Mouse (Mus musculus) embryonic facial prominence, embryonic 15.5 days (tissue): ENCODE data around the gene Erc2. TPM values are rescaled to one million over a fixed set of nuclear protein-coding genes. Genes with fewer than 3 reads are reported as not detected.

Experiments
- ATAC-seq: fragments of 200-750 bp; cut with Nextera tagmentation; 2 replicates; pipeline ENCODE4 v1.8.0; 2017; ENCODE audit warnings: low read depth, moderate TSS enrichment; ENCODE audit not compliant: insufficient number of reproducible peaks, low FRiP score, low TSS enrichment
- H3K27ac ChIP-seq: fragments of 300-500 bp; sonication (generic); replicated peaks from 2 replicates; pipeline ENCODE4 v1.5.1; 2015; ENCODE audit warnings: mild to moderate bottlenecking, inconsistent platforms
- H3K27me3 ChIP-seq: fragments of 300-500 bp; sonication (generic); 2 replicates; pipeline ENCODE4 v1.6.1; 2015; ENCODE audit warnings: inconsistent platforms
- H3K36me3 ChIP-seq: fragments of 300-500 bp; sonication (generic); 2 replicates; pipeline ENCODE4 v1.6.1; 2015; ENCODE audit warnings: mild to moderate bottlenecking, inconsistent platforms
- H3K4me1 ChIP-seq: fragments of 300-500 bp; sonication (generic); 2 replicates; pipeline ENCODE4 v1.6.1; 2015; ENCODE audit warnings: inconsistent platforms
- H3K4me2 ChIP-seq: fragments of 300-500 bp; sonication (generic); replicated peaks from 2 replicates; pipeline ENCODE4 v1.6.1; 2015; ENCODE audit warnings: mild to moderate bottlenecking, inconsistent platforms
- H3K4me3 ChIP-seq: fragments of 300-500 bp; sonication (generic); replicated peaks from 2 replicates; pipeline ENCODE4 v1.5.1; 2015; ENCODE audit warnings: mild to moderate bottlenecking, inconsistent platforms
- H3K9ac ChIP-seq: fragments of 300-500 bp; sonication (generic); 2 replicates; pipeline ENCODE4 v1.6.1; 2015; ENCODE audit warnings: inconsistent platforms
- H3K9me3 ChIP-seq: fragments of 300-500 bp; sonication (generic); replicated peaks from 2 replicates; pipeline ENCODE4 v1.6.1; 2016; ENCODE audit warnings: inconsistent platforms
- WGBS: fragments of 180-500 bp; shearing (Covaris S2); methylation state at CpG from one replicate; pipeline ENCODE4 v1.1.7; 2015; 5-methylcytosine and 5-hydroxymethylcytosine counted together
- polyA plus RNA-seq: library from polyadenylated mRNA; unstranded; fragments of >200 nt; fragmentation: Nextera tagmentation; extraction: Ambion mirVana; gene quantifications from 2 replicates; pipeline ENCODE4 v1.2.1, GENCODE M21; 2015

The Erc2 gene
- polyA plus RNA-seq, 1 experiment from 2014 or later = 7.1 TPM

DNA sequence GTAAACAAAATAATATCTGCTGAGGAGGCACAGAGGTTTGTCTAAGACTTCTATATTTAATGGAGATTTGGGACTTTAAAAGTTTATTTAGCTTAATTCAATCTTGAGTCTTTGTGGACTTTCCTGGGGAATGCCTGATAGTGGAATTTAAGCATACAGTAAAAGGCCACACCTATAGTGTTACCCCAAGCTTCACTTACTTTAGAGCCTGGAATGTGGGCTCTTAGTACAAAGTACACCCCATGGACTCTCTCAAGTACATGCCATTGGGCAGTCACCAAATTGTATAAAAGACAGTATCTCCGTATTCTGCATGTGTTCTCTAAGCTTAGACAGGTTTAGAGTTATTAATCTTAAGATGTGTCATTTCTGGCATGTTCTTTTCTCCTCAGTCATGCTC lies 213.1 kb downstream of the Erc2 start:
- no peak overlapping the region for H3K27ac ChIP-seq
- ATAC-seq = no peak
- no peaks in the 10 kb centered on the region for H3K27me3 ChIP-seq
- 49% methylated on average over 1 of the region's 1 CpGs for WGBS
- H3K9ac ChIP-seq = no peak overlapping the region
- peaks cover 8% of the 10 kb centered on the region; the same call in 1 of the 2 replicates for H3K4me1 ChIP-seq
- H3K36me3 ChIP-seq = no peaks in the 10 kb centered on the region
- no peaks in the 10 kb centered on the region for H3K9me3 ChIP-seq
- H3K4me3 ChIP-seq = no peak overlapping the region
- no peak overlapping the region for H3K4me2 ChIP-seq

DNA sequence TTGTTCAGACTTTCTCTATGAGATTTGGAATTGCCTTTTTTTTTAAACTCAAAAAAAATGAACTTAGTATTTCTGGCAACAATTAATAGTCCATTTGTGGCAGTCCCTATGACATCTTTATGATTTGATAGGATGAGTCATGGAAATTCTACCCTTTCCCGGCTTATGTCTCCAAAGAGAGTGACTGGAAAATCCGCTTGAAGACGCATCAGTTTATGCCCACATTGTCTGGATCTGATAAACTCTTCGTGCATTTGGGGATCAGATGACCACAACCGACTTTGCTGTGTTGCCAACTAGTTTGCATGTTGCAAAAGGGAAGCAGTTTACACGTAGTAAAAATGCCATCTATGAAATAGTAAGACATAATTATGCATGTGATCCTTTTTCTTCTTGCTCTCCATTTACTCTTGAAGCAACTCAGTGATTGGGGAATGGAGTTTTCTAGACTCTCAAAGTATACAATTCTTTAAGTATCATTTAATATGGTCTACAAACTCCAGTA lies 215.4 kb downstream of the Erc2 start:
- Histone ChIP-seq H3K4me1 (peaks cover 8% of the 10 kb centered on the region; the same call in 1 of the 2 replicates), H3K36me3 (no peaks in the 10 kb centered on the region), H3K9ac (no peak overlapping the region), H3K9me3 (no peaks in the 10 kb centered on the region), H3K4me2 (no peak overlapping the region), H3K4me3 (no peak overlapping the region), H3K27ac (no peak overlapping the region), H3K27me3 (no peaks in the 10 kb centered on the region)
- 30% methylated on average over 6 of the region's 6 CpGs for WGBS
- no peak for ATAC-seq

DNA sequence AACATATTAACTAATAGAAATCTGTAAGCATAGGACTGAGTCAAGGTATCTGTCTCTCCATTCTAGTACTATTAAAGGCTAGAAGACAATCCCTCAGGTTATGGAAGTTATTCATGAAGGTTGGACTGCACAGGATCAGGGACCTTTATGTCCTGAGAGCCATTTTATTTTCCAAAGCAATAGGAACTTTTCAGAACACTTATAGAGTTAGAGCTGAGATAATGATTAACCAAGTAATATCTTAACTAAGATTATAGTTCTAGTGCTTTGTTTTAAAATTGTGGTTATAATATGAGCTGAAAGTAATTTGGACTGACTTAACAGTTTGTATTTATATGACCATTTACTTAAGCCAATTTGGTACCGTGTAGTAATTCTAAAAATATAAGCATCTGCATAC lies 217.9 kb downstream of the Erc2 start:
- Histone ChIP-seq H3K9ac (no peak overlapping the region), H3K9me3 (no peaks in the 10 kb centered on the region), H3K4me2 (no peak overlapping the region), H3K4me1 (peaks cover 11% of the 10 kb centered on the region; the same call in 1 of the 2 replicates), H3K27me3 (no peaks in the 10 kb centered on the region), H3K27ac (no peak overlapping the region), H3K36me3 (no peaks in the 10 kb centered on the region), H3K4me3 (no peak overlapping the region)
- no peak for ATAC-seq
- WGBS = 71% methylated on average over 1 of the region's 1 CpGs

DNA sequence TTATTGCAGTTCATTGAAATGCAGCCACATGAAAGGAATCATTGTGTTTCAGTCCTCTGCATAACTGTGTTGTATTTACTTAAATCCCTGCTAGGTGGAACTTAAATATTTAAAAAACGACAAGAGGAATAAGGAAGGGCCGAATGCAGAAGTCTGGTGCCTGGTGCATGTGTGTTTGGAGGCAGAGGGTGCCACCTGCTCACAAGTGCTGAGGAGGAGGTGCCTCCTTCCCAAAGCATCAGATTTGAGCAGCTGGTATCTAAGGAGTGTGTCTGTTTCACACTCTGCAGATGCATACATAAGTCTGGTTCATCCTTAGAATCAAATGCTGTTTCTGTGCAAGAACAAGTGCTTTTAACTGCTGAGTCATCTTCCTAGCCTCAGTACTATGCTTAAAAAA lies 224.6 kb downstream of the Erc2 start:
- no peak overlapping the region for H3K9ac ChIP-seq
- H3K9me3 ChIP-seq = no peaks in the 10 kb centered on the region
- H3K4me2 ChIP-seq = no peak overlapping the region
- H3K4me3 ChIP-seq = no peak overlapping the region
- 0 out of 2 replicates have a peak, but pooled peaks cover 3% of the 10 kb centered on the region for H3K4me1 ChIP-seq
- no peaks in the 10 kb centered on the region for H3K27me3 ChIP-seq
- no peaks in the 10 kb centered on the region for H3K36me3 ChIP-seq
- no peak for ATAC-seq
- WGBS = 70% methylated on average over 2 of the region's 2 CpGs
- no peak overlapping the region for H3K27ac ChIP-seq

DNA sequence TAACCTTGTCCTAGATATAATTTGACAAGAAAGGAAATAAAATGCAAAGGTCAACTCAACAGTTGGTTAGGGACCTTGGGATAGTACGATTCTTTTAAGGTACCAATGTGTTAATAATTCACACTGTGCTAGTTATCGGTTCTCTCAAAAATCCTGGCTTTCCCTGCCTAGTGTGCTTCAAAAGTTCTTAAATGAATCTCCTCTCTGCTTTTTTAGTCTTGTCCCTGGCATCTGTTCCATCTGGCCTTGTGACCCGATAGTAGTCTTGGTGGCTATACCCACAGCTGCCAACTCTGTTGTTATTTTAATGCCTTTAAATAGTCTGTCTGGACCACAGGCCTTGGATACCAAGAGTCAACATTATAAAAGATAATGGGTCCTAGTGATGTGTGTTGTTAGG lies 225.1 kb downstream of the Erc2 start:
- Histone ChIP-seq H3K4me3 (no peak overlapping the region), H3K4me1 (0 out of 2 replicates have a peak, but pooled peaks cover 3% of the 10 kb centered on the region), H3K9ac (no peak overlapping the region), H3K36me3 (no peaks in the 10 kb centered on the region), H3K27ac (no peak overlapping the region), H3K27me3 (no peaks in the 10 kb centered on the region), H3K9me3 (no peaks in the 10 kb centered on the region), H3K4me2 (no peak overlapping the region)
- 75% methylated on average over 3 of the region's 3 CpGs for WGBS
- ATAC-seq = no peak

DNA sequence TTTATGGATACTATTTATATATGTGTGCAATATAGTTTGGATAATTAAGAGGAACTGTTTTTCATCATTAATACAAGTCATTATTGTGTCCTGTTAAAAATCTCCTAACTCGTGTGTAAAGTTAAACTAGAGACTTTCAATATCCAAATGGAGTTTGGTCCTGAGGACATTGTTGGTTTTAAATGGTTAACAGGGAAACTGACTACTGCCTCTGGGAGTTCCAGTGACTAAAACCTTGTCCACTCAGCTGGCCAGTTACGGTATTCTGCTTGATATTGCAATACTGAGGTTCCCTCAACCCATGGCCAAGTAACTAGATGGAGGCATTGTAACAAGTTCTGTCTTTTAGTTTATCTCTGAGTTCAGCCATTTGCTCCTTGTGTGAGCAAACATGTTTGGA lies 229.0 kb downstream of the Erc2 start:
- ATAC-seq = no peak
- Histone ChIP-seq H3K9ac (no peak overlapping the region), H3K36me3 (no peaks in the 10 kb centered on the region), H3K27me3 (no peaks in the 10 kb centered on the region), H3K4me2 (no peak overlapping the region), H3K9me3 (no peaks in the 10 kb centered on the region), H3K4me1 (no peaks in the 10 kb centered on the region), H3K27ac (no peak overlapping the region), H3K4me3 (no peak overlapping the region)
- 83% methylated on average over 2 of the region's 2 CpGs for WGBS

DNA sequence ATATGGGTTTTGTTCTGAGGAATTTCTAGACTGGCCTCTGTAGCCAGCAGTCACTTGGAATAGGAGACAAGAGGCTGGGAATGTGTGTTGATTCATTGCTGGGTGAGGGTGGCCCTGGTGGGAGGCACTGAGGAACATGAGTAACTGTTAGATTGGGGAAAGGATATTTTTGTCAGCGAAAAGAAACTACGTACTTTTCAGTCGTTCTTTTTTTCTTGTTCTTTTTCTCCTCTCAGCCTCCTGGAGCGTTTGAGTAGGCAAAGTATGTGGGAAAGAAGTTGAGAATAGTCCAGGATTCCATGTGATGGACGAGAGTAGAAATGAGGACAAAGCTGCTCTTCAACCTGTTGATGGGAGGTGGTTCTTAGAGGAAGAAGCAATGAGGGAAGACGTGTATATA lies 230.4 kb downstream of the Erc2 start:
- Histone ChIP-seq H3K4me1 (no peaks in the 10 kb centered on the region), H3K4me2 (no peak overlapping the region), H3K9ac (no peak overlapping the region), H3K27ac (no peak overlapping the region), H3K27me3 (no peaks in the 10 kb centered on the region), H3K36me3 (no peaks in the 10 kb centered on the region), H3K4me3 (no peak overlapping the region), H3K9me3 (no peaks in the 10 kb centered on the region)
- 85% methylated on average over 6 of the region's 6 CpGs for WGBS
- no peak for ATAC-seq

DNA sequence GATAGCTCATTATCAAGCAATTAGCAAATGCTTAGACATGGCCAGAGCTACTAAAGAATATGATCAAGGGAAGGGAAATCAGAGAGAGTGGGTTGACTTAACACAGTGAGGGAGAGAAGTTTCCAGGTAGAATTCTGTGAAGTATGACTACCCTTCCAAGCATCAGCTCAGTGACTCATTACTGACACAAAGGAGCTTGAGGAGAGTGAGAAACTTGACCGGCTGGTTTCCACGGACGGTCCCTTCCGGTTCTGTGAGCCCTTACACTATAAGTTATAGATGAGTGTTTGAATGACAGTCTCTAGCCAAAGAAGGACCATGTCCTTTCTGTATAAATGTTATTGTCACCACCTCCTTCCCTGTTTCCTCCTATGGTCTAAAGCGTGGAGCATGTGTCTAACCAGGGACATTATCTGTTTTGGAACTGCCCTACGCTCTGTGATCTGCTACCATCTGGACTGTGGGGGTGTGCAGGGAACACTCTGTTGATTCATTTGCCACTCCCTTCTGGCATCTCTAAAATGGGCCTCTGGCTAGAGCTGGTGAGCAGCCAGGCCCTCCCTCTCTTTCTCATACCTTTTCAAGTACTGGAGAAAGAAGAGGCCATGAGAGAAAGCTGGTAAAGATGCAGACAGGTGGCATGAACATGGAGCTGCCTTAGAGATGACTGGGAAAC lies 238.3 kb downstream of the Erc2 start:
- WGBS = 83% methylated on average over 6 of the region's 6 CpGs
- H3K4me2 ChIP-seq = no peak overlapping the region
- H3K9ac ChIP-seq = no peak overlapping the region
- H3K4me1 ChIP-seq = no peaks in the 10 kb centered on the region
- H3K4me3 ChIP-seq = no peak overlapping the region
- no peak for ATAC-seq
- no peak overlapping the region for H3K27ac ChIP-seq
- no peaks in the 10 kb centered on the region for H3K27me3 ChIP-seq
- no peaks in the 10 kb centered on the region for H3K9me3 ChIP-seq
- no peaks in the 10 kb centered on the region for H3K36me3 ChIP-seq

DNA sequence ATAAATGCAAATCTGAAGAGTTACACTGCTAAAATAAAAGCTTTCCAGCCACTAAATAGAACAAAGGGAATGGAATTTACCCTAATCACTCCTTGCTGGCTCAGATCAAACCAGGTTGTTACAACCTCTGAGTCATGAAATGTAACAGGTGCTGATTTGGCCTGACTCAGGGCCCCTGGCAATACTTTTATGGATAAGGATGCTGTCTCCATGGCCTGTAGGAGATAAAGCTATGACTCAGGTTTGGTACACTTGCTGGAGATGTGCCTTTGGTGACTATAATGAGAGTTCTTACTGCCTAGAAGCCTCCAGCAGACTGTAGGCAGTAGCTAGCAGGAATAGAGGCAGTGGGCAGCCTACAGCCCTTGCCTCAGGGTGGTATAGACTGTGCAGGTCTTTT lies 240.1 kb downstream of the Erc2 start:
- ATAC-seq = no peak
- Histone ChIP-seq H3K4me1 (no peaks in the 10 kb centered on the region), H3K27ac (no peak overlapping the region), H3K36me3 (no peaks in the 10 kb centered on the region), H3K4me2 (no peak overlapping the region), H3K9ac (no peak overlapping the region), H3K4me3 (no peak overlapping the region), H3K9me3 (no peaks in the 10 kb centered on the region), H3K27me3 (no peaks in the 10 kb centered on the region)

DNA sequence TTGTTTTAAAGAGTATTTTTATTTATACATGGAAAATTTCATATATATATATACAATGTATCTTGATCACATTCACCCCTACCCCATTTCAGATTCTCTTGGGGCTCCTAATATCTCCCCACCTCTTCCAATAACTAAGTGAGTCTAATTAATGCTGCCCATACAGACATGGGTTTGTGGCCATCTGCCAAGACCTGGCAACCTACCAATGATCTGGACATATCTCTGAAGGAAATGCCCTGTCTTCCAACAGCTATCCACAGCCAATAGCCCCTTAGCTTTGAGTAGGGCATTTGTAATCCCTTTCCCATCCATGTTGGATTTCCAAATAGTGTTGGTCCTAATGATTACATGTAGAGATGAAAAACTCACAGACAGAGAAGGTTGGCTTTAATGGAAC lies 245.2 kb downstream of the Erc2 start:
- no peaks in the 10 kb centered on the region for H3K36me3 ChIP-seq
- H3K9ac ChIP-seq = no peak overlapping the region
- no peak for ATAC-seq
- H3K9me3 ChIP-seq = no peaks in the 10 kb centered on the region
- no peaks in the 10 kb centered on the region for H3K27me3 ChIP-seq
- no peak overlapping the region for H3K4me2 ChIP-seq
- H3K4me3 ChIP-seq = no peak overlapping the region
- H3K27ac ChIP-seq = no peak overlapping the region
- H3K4me1 ChIP-seq = no peaks in the 10 kb centered on the region

DNA sequence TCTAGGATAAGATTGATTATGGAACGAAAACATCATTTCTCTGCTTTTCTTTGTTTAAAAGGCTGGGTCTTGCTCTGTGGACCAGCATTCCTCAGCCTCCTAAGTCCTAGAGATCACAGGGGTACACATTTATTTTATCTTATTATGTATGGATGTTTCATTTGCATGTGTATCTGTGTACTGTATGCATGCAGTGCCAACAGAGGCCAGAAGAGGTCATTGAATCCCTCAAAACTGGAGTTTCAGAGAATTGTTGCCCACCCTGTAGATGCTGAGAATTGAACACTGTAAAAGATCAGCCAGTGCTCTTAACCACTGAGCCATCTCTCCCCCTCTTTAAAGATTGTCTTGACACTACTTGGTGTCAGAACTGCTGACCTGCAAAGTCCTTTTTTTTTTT lies 251.4 kb downstream of the Erc2 start:
- Histone ChIP-seq H3K4me3 (no peak overlapping the region), H3K9ac (no peak overlapping the region), H3K4me1 (no peaks in the 10 kb centered on the region), H3K9me3 (no peaks in the 10 kb centered on the region), H3K27ac (no peak overlapping the region), H3K4me2 (no peak overlapping the region), H3K27me3 (no peaks in the 10 kb centered on the region), H3K36me3 (no peaks in the 10 kb centered on the region)
- WGBS = 91% methylated on average over 1 of the region's 1 CpGs
- ATAC-seq = no peak

DNA sequence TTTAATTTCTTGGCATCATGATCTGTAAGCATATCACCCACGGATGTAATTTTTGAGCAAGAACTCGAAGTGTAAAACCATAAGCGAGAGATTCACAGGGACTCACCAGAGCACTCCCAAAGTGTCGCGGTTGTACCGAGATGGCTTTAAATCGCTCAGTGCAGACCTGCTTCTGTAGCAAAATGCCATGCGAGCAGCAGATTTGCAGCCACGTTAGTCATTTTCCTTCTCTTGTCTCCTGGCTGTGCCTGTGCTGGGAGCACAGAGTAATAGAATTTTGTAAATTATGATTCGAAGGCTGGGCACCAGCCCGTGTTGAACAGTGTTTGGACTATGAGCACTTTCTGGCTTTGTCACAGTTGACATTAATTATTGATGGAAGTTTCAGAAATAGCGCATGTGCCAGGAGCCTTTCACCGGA lies 253.8 kb downstream of the Erc2 start:
- 57% methylated on average over 13 of the region's 13 CpGs for WGBS
- no peak overlapping the region for H3K27ac ChIP-seq

More for the DNA sequence above, 253.8 kb downstream of the Erc2 start:
- H3K4me1 ChIP-seq = peaks cover 6% of the 10 kb centered on the region; the same call in 1 of the 2 replicates
- no peaks in the 10 kb centered on the region for H3K27me3 ChIP-seq
- no peaks in the 10 kb centered on the region for H3K36me3 ChIP-seq
- no peak overlapping the region for H3K9ac ChIP-seq
- H3K4me2 ChIP-seq = no peak overlapping the region
- no peak for ATAC-seq
- no peaks in the 10 kb centered on the region for H3K9me3 ChIP-seq
- H3K4me3 ChIP-seq = no peak overlapping the region
